Mouse (Mus musculus) bone marrow, adult 2 months (tissue): ENCODE measurements around the gene Mvb12b. TPM values are rescaled to one million over a fixed set of nuclear protein-coding genes. Genes with fewer than 3 reads are reported as not detected.

ENCODE experiments used
- H3K27ac ChIP-seq: fragments of 200-500 bp; 2 replicates; pipeline ENCODE4 v1.5.1; 2012; ENCODE audit warnings: low read depth, mild to moderate bottlenecking, control low read depth, inconsistent platforms, low read length; ENCODE audit not compliant: control insufficient read depth, poor library complexity, insufficient read depth
- H3K4me1 ChIP-seq: fragments of 200-500 bp; 2 replicates; pipeline ENCODE4 v1.6.1; 2011; ENCODE audit warnings: low read length; ENCODE audit not compliant: control insufficient read depth, insufficient read depth
- H3K4me3 ChIP-seq: fragments of 200-500 bp; replicated peaks from 2 replicates; pipeline ENCODE3; 2011; ENCODE audit warnings: mild to moderate bottlenecking, low read depth, low read length, control low read depth; ENCODE audit not compliant: control insufficient read depth
- CTCF ChIP-seq: fragments of 200-500 bp; IDR thresholded peaks from 2 replicates; pipeline ENCODE4 v1.5.1; 2011; ENCODE audit warnings: low read length, control low read depth; ENCODE audit not compliant: control insufficient read depth, insufficient read depth
- POLR2A ChIP-seq: fragments of 200-500 bp; IDR thresholded peaks from 2 replicates; pipeline ENCODE4 v1.6.1; 2011; ENCODE audit warnings: low read depth, mild to moderate bottlenecking, control low read depth, low read length, borderline replicate concordance; ENCODE audit not compliant: control insufficient read depth
- WGBS: fragments of 180-500 bp; shearing (Covaris S2); methylation state at CpG from one replicate; pipeline ENCODE4 v1.1.7; 2018; 5-methylcytosine and 5-hydroxymethylcytosine counted together
- polyA plus RNA-seq: library from polyadenylated mRNA; stranded (reverse); fragments of >200 nt; gene quantifications from 2 replicates; pipeline ENCODE4 v1.2.4, GENCODE M21; 2011; ENCODE audit warnings: low replicate concordance; ENCODE audit not compliant: missing spikeins, insufficient read depth, insufficient read length

The Mvb12b gene
- polyA plus RNA-seq, 1 experiment, result 38.3 TPM

- no peak overlapping the region for H3K4me3 ChIP-seq
- WGBS, result 92% methylated on average over 11 of the region's 11 CpGs
- H3K4me1 ChIP-seq, result no peaks in the 10 kb centered on the region
- no peak overlapping the region for H3K27ac ChIP-seq
- TF ChIP-seq POLR2A (no peak), CTCF (no peak)
These were observed 105.9 kb downstream of the Mvb12b start for GRCm38 (mm10) chr2:33781655-33782400.

- TF ChIP-seq CTCF (no peak), POLR2A (no peak)
- whole genome bisulfite sequencing, result 93% methylated on average over 4 of the region's 4 CpGs
These were observed 109.3 kb downstream of the Mvb12b start for GRCm38 (mm10) chr2:33778466-33778865.

GRCm38 (mm10) chr2:33777051-33777450 is 110.7 kb downstream of the Mvb12b start:
- no peak overlapping the region for H3K4me3 ChIP-seq
- 93% methylated on average over 11 of the region's 11 CpGs for WGBS
- TF ChIP-seq CTCF (no peak), POLR2A (no peak)
- H3K4me1 ChIP-seq, result no peaks in the 10 kb centered on the region
- H3K27ac ChIP-seq, result no peak overlapping the region

More at GRCm38 (mm10) chr2:33778466-33778865, 109.3 kb downstream of the Mvb12b start:
- H3K4me1 ChIP-seq, result no peaks in the 10 kb centered on the region
- H3K27ac ChIP-seq, result no peak overlapping the region
- no peak overlapping the region for H3K4me3 ChIP-seq

GRCm38 (mm10) chr2:33774884-33775283 is 112.9 kb downstream of the Mvb12b start:
- TF ChIP-seq POLR2A, result no peak
- TF ChIP-seq CTCF, result no peak
- Histone ChIP-seq H3K4me1 (no peaks in the 10 kb centered on the region), H3K4me3 (no peak overlapping the region), H3K27ac (no peak overlapping the region)
- 85% methylated on average over 2 of the region's 2 CpGs for WGBS

GRCm38 (mm10) chr2:33774106-33774505 is 113.6 kb downstream of the Mvb12b start:
- Histone ChIP-seq H3K27ac (no peak overlapping the region), H3K4me1 (no peaks in the 10 kb centered on the region), H3K4me3 (no peak overlapping the region)
- 84% methylated on average over 4 of the region's 4 CpGs for WGBS
- TF ChIP-seq CTCF (no peak), POLR2A (no peak)

DNA sequence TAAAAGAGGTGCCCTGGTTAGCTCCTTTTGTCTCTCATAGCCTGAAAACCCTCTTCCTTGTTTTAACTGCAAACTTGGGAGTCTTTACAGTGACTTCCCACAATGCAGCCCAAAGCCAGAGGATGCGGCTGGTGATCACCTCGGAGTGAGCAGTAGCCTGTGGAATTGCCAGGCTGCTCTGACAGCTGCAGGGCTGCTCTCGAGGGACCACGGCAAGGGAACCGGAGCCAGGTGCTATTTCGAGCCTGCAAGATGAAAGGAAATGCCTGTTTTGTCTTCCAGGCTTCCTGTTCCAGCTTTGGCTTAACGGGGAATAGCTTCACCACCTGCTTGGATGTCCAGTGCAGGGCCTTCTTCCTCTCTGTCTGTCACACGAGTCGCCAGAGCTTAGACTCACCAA is 115.3 kb downstream of the Mvb12b start:
- TF ChIP-seq CTCF (no peak), POLR2A (no peak)
- H3K27ac ChIP-seq, result no peak overlapping the region
- no peaks in the 10 kb centered on the region for H3K4me1 ChIP-seq
- 71% methylated on average over 9 of the region's 9 CpGs for WGBS
- H3K4me3 ChIP-seq, result no peak overlapping the region

DNA sequence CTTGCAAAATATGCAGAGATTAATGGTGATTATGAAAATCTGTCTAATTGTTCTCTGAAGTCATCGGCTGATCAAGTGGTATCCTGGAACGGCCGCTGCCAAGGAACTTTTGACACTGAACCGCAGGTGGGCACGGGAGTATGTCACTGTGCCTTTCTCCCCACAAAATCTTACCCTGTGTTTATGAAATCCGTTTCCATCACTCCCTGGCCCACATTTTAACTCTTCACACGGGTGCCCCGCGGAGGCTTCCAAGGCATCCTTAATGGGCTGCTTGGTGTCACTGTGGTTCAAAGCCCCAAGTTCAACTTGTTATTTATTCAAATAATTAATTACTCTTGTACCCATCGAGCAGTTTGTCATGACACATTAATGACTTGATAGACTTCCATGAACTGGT is 116.4 kb downstream of the Mvb12b start:
- TF ChIP-seq POLR2A (no peak), CTCF (no peak)
- H3K27ac ChIP-seq, result no peak overlapping the region
- H3K4me1 ChIP-seq, result no peaks in the 10 kb centered on the region
- 93% methylated on average over 10 of the region's 10 CpGs for WGBS
- H3K4me3 ChIP-seq, result no peak overlapping the region

DNA sequence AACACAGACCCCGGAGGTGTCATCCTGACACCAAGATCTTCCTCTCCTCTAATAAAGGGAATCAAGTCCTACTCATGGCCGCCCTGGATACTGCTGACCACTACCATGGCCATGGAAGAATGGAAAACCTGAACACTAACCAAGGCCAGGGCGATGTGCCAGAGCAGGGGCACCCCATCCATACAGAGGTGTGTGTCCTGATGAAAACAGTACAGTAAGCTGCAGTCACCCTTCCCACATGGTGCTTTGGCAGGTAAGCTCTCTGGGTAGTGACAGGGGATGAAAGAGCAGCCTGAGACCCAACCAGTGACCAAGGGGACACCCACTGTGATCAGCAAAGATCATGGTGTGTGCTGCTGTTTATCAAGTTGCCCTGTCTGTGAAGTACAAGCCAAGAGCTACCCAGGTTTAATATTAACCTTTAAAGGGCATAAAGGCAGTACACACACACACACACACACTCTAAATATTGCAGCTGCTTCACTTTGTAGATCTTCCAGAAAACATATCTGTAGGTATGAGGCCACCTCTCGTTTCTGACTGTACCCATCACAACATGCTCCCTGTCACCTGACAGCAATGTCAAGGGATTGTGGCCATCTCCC is 117.1 kb downstream of the Mvb12b start:
- H3K27ac ChIP-seq, result no peak overlapping the region
- H3K4me1 ChIP-seq, result no peaks in the 10 kb centered on the region
- H3K4me3 ChIP-seq, result no peak overlapping the region
- WGBS, result 85% methylated on average over 4 of the region's 4 CpGs
- TF ChIP-seq POLR2A (no peak), CTCF (no peak)

DNA sequence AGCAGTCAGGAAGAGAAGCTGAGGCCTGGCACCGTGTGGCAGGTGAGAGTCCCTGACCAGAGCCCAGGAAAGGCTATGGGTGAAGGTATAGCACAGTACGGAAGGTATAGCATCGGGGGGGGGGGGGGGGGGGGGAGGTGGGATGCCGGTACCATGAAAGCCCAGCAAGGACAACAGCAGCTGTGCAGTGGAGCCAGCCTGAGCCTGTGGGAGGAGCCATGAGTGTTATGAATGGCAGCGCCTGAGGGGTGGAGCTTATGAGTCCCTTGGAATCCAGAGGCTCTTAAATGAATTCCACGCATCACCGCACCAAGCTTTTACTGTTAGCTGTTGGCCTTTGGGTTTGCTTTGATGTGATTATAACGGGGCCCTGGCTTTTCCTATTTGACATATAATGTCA is 123.3 kb downstream of the Mvb12b start:
- H3K4me3 ChIP-seq, result no peak overlapping the region
- 86% methylated on average over 8 of the region's 8 CpGs for WGBS
- no peak overlapping the region for H3K27ac ChIP-seq
- TF ChIP-seq POLR2A, result no peak
- no peak for TF ChIP-seq CTCF
- peaks cover 3% of the 10 kb centered on the region; the same call in 1 of the 2 replicates for H3K4me1 ChIP-seq
